Mouse (Mus musculus): ENCODE results near the gene Phf1. TPM values are rescaled to one million over a fixed set of nuclear protein-coding genes. Genes with fewer than 3 reads are reported as not detected.

The Phf1 gene
- polyA plus RNA-seq (2014; fragmentation: Illumina TruSeq; extraction: RNeasy Lipid Tissue Mini Kit (QIAGEN cat#74804)) = 1.8 TPM

DNA sequence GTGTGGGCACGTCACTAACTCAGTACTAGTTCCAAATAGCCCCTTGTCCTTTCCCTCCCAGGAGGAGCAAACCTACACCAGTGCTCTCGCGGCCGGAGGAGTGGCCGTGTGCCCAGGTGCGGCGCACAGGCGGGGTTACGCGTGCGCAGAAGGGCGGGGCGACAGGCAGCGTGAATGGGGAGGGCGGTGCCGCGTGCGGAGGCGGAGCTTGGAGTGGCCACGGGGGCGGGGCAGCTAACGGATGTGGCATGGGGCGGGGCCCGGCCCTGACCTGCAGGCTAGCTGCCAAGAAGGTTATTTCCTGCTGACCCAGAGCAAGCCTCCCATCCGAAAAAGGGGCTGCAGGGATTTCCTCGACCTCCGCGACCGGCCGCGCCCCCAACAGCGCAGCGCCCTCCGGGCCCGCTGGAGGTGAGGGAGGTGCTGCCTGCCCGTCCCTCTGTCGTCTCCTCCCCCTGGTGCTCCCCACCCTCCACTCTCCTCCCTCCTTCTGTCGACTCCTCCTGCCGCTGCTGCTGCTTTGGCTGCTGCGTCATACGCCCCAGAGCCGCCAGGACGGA lies at the start of gene Phf1:
Gene Phf1 (plus strand): TSS at position 214 of the 560 bp plus-strand sequence.

DNA sequence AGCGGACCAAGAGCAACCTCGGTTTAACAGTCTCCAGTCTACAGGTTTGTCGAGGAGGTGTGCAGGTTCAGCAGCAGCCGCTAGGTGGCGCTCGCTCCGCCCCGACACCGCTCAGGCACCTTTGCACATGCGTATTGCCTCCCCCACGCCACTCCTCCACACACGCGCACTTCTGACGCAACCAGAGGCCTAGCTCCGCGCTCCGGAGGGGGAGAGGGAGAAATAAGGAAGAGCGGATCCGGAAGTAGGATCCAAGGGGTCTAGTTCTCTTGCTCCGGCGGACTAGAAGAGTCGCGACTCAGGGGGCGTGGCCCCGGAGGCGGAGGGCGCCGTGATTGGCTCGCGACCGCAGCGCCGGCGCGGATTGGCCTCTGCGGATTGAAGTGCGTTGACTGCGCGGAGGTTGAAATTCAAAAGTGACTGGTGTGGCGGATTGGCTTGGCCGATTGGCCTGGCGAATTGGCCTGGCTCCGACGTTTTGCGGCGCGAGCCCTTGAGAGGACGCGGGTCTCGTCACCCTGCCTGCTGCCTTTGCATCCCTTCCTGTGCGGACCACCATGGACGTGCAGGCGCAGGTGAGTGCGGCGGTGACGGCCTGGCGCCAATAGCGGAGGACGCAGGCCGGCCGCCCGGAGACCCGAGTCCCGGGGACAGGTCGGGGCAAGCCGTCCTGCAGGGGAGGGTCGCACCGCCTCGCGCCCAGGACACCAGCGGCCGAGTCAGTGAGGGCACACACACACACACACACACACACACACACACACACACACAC lies 16.0 kb upstream of the Phf1 start, which contains the start of gene Kifc5b:
Gene Kifc5b (plus strand): TSS at position 381 of the 772 bp plus-strand sequence.

DNA sequence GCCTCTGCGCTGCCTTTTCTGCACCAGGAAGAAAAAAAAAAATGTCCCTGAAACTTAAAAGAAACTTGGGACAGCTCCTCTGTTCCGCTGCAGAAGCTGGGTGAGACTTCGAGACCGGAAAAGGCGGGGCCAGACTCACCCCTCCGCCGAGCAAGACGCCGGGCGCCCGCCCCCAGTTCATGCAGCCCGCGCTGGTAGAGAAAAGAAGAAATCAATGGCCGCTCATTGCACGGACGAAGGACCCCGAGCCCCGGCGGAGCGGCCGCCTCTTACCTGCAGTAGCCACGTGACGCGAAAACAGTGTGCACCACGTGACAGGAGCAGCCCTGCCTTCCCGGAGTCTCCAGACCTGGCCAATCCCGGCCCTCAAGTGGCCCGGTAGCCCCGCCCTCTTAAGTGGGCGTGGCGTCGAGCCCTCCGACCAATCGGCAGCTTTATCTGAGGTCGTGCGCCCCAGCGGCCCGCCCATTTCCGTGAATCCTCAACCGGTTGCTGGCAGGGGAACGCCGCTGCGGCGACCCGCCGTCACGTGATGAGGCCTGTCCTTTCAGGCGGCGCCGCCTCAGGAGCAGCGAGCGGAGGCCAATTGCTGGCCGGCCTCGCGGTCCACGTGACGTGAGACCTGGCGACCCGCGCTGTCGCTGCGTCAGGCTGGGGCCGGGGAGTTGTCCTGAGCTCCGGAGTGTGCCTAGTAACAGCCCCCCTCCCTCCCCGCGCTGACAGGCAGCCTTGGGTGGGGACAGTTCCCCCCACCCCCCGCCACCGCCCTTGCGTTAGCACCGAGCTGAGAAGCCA lies 6.5 kb downstream of the Phf1 start, which contains the start of gene Cuta:
Gene Cuta (minus strand): TSS at position 392 of the 795 bp plus-strand sequence.

DNA sequence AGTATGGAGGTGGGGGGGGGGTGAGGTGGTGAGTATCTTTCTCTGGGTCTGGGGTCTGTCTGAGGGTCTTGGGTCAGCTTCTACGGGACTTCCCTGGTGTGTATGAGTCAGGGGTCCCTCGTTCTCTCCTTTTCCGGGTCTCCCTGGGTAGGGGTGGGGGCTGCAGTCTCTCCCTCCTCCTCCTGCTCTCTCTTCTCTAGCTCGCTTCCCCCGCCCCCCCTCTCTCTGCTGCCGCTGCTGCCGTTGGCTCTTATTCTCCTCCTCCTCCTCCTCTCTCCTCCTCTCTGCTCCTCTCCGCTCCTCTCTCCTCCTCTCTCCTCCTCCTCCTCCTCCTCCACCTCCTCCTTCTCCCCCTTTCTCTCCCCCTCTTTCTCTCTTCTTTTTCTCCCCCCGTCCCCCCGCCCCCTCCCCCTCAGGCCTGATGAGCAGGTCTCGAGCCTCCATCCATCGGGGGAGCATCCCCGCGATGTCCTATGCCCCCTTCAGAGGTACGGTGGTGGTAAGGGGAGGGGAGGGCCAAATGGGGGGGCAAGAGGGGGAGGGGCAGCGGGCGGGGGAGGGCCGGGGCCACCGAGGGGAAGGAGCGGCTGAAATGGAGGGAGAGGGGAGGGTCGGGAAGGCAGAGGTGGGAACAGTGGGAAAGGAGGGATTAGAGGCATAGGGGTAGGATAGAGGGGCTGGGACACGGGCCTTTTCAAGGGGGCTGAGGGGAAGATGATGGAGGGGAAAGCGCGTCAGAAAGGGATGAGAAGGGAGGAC lies 8.4 kb downstream of the Phf1 start, which contains the start of gene Syngap1:
Gene Syngap1 (plus strand): TSS at position 223 of the 759 bp plus-strand sequence.

GRCm38 (mm10) chr17:26972703-26973574 lies 40.1 kb downstream of the Phf1 start, which contains the start of gene Zbtb9:
Zbtb9 (plus strand) TSS chr17:26973167.

Other genes starting within 250 kb of the Phf1 start
- gene Crebrf, start 217.4 kb upstream of the Phf1 start, polyA plus RNA-seq (2014; fragmentation: Illumina TruSeq; extraction: RNeasy Lipid Tissue Mini Kit (QIAGEN cat#74804)) = 87.5 TPM
- gene Bnip1, start 152.0 kb upstream of the Phf1 start, polyA plus RNA-seq (2014; fragmentation: Illumina TruSeq; extraction: RNeasy Lipid Tissue Mini Kit (QIAGEN cat#74804)) = 16.7 TPM
- gene Nkx2-5, start 88.0 kb upstream of the Phf1 start, polyA plus RNA-seq (2014; fragmentation: Illumina TruSeq; extraction: RNeasy Lipid Tissue Mini Kit (QIAGEN cat#74804)) = not detected
- 0.31 TPM for gene Kifc5b, start 16.0 kb upstream of the Phf1 start, polyA plus RNA-seq (2014; fragmentation: Illumina TruSeq; extraction: RNeasy Lipid Tissue Mini Kit (QIAGEN cat#74804))
- gene Cuta, start 6.5 kb downstream of the Phf1 start, polyA plus RNA-seq (2014; fragmentation: Illumina TruSeq; extraction: RNeasy Lipid Tissue Mini Kit (QIAGEN cat#74804)) = 11.3 TPM
- 1.2 TPM for gene Syngap1, start 8.2 kb downstream of the Phf1 start, polyA plus RNA-seq (2014; fragmentation: Illumina TruSeq; extraction: RNeasy Lipid Tissue Mini Kit (QIAGEN cat#74804))
- gene Zbtb9, start 40.1 kb downstream of the Phf1 start, polyA plus RNA-seq (2014; fragmentation: Illumina TruSeq; extraction: RNeasy Lipid Tissue Mini Kit (QIAGEN cat#74804)) = 17.3 TPM
- 1.3 TPM for gene Bak1, start 96.0 kb downstream of the Phf1 start, polyA plus RNA-seq (2014; fragmentation: Illumina TruSeq; extraction: RNeasy Lipid Tissue Mini Kit (QIAGEN cat#74804))
- 0.37 TPM for gene Itpr3, start 124.3 kb downstream of the Phf1 start, polyA plus RNA-seq (2014; fragmentation: Illumina TruSeq; extraction: RNeasy Lipid Tissue Mini Kit (QIAGEN cat#74804))
- gene Uqcc2, start 200.9 kb downstream of the Phf1 start, polyA plus RNA-seq (2014; fragmentation: Illumina TruSeq; extraction: RNeasy Lipid Tissue Mini Kit (QIAGEN cat#74804)) = 8.7 TPM
- gene Ip6k3, start 234.7 kb downstream of the Phf1 start, polyA plus RNA-seq (2014; fragmentation: Illumina TruSeq; extraction: RNeasy Lipid Tissue Mini Kit (QIAGEN cat#74804)) = 0.26 TPM